Mouse (Mus musculus): Measurements from ENCODE around the gene Gpr183. TPM values are rescaled to one million over a fixed set of nuclear protein-coding genes. Genes with fewer than 3 reads are reported as not detected.

Gene Gpr183
- total and polyA plus RNA-seq, 2 experiments from 2014 or later = 1.1 to 1.5 TPM

GRCm38 (mm10) chr14:121919752-121920151, 45.2 kb downstream of the Gpr183 start:
- Histone ChIP-seq H3K27ac (ENCODE audit: low read depth) (no peak overlapping the region), H3K4me1 (ENCODE audit: control insufficient read depth, insufficient read depth) (peaks cover 6% of the 10 kb centered on the region; the same call in 1 of the 2 replicates), H3K4me2 (ENCODE audit: low read depth, low read length) (no peak overlapping the region), H3K4me3 (ENCODE audit: low read depth, low read length) (no peak overlapping the region), H3K27me3 (ENCODE audit: control insufficient read depth, insufficient read depth, low read length) (no peaks in the 10 kb centered on the region), H3K9ac (replicated peaks; ENCODE audit: low read depth, low read length) (no peak overlapping the region), H3K9me3 (replicated peaks; ENCODE audit: control insufficient read depth, low read length) (no peaks in the 10 kb centered on the region), H3K36me3 (replicated peaks; ENCODE audit: control insufficient read depth, insufficient read depth, low read length) (peaks cover 17% of the 10 kb centered on the region; the same call in 1 of the 2 replicates)
- no peak for ATAC-seq (ENCODE audit: insufficient read depth, low read depth)
- DNase-seq (ENCODE audit: low spot score) = no peak
- peak; percentile 53 for TF ChIP-seq CTCF (IDR thresholded peaks at IDR 0.05; ENCODE audit: low read depth)
- TF ChIP-seq EP300 (IDR thresholded peaks at IDR 0.05; ENCODE audit: low read depth) = no peak
- WGBS = 14% methylated on average over 3 of the region's 3 CpGs

GRCm38 (mm10) chr14:121918266-121918665, 46.7 kb downstream of the Gpr183 start:
- Histone ChIP-seq H3K36me3 (replicated peaks; ENCODE audit: control insufficient read depth, insufficient read depth, low read length) (peaks cover 17% of the 10 kb centered on the region; the same call in 1 of the 2 replicates), H3K9me3 (replicated peaks; ENCODE audit: control insufficient read depth, low read length) (no peaks in the 10 kb centered on the region), H3K9ac (replicated peaks; ENCODE audit: low read depth, low read length) (no peak overlapping the region), H3K27me3 (ENCODE audit: control insufficient read depth, insufficient read depth, low read length) (no peaks in the 10 kb centered on the region), H3K4me2 (ENCODE audit: low read depth, low read length) (no peak overlapping the region), H3K4me3 (ENCODE audit: low read depth, low read length) (no peak overlapping the region), H3K27ac (ENCODE audit: low read depth) (no peak overlapping the region), H3K4me1 (ENCODE audit: control insufficient read depth, insufficient read depth) (peaks cover 6% of the 10 kb centered on the region; the same call in 1 of the 2 replicates)
- DNase-seq (ENCODE audit: low spot score) (no peak), ATAC-seq (ENCODE audit: insufficient read depth, low read depth) (no peak)
- TF ChIP-seq EP300 (IDR thresholded peaks at IDR 0.05; ENCODE audit: low read depth) = no peak
- no peak for TF ChIP-seq CTCF (IDR thresholded peaks at IDR 0.05; ENCODE audit: low read depth)
- 75% methylated on average over 3 of the region's 3 CpGs for WGBS

GRCm38 (mm10) chr14:121916311-121917094, 48.5 kb downstream of the Gpr183 start:
- no peaks in the 10 kb centered on the region for H3K27me3 ChIP-seq (ENCODE audit: control insufficient read depth, insufficient read depth, low read length)
- no peak overlapping the region for H3K27ac ChIP-seq (ENCODE audit: low read depth)
- H3K9me3 ChIP-seq (replicated peaks; ENCODE audit: control insufficient read depth, low read length) = no peaks in the 10 kb centered on the region
- no peak for ATAC-seq (ENCODE audit: insufficient read depth, low read depth)
- no peak overlapping the region for H3K4me2 ChIP-seq (ENCODE audit: low read depth, low read length)
- DNase-seq (ENCODE audit: low spot score) = no peak
- 85% methylated on average over 6 of the region's 6 CpGs for WGBS
- H3K4me3 ChIP-seq (ENCODE audit: low read depth, low read length) = no peak overlapping the region
- H3K9ac ChIP-seq (replicated peaks; ENCODE audit: low read depth, low read length) = no peak overlapping the region
- H3K4me1 ChIP-seq (ENCODE audit: control insufficient read depth, insufficient read depth) = peaks cover 6% of the 10 kb centered on the region; the same call in 1 of the 2 replicates
- TF ChIP-seq CTCF (IDR thresholded peaks at IDR 0.05; ENCODE audit: low read depth) = no peak
- no peak for TF ChIP-seq EP300 (IDR thresholded peaks at IDR 0.05; ENCODE audit: low read depth)
- H3K36me3 ChIP-seq (replicated peaks; ENCODE audit: control insufficient read depth, insufficient read depth, low read length) = peaks cover 22% of the 10 kb centered on the region; the same call in 1 of the 2 replicates

- H3K27ac ChIP-seq (ENCODE audit: low read depth) = no peak within 1 kb of the TSS
- no peaks in the 10 kb centered on the region for H3K27me3 ChIP-seq (ENCODE audit: control insufficient read depth, insufficient read depth, low read length)
- DNase-seq (ENCODE audit: low spot score) (no peak), ATAC-seq (ENCODE audit: insufficient read depth, low read depth) (no peak)
- peaks cover 26% of the 10 kb centered on the region; the same call in 1 of the 2 replicates for H3K36me3 ChIP-seq (replicated peaks; ENCODE audit: control insufficient read depth, insufficient read depth, low read length)
- no peak within 1 kb of the TSS for H3K9ac ChIP-seq (replicated peaks; ENCODE audit: low read depth, low read length)
- 68% methylated on average over 8 of the region's 8 CpGs for WGBS
- H3K4me1 ChIP-seq (ENCODE audit: control insufficient read depth, insufficient read depth) = peaks cover 2% of the 10 kb centered on the region; the same call in 1 of the 2 replicates
- H3K4me2 ChIP-seq (ENCODE audit: low read depth, low read length) = no peak within 1 kb of the TSS
- no peak for TF ChIP-seq CTCF (IDR thresholded peaks at IDR 0.05; ENCODE audit: low read depth)
- TF ChIP-seq EP300 (IDR thresholded peaks at IDR 0.05; ENCODE audit: low read depth) = no peak
- no peaks in the 10 kb centered on the region for H3K9me3 ChIP-seq (replicated peaks; ENCODE audit: control insufficient read depth, low read length)
- no peak within 1 kb of the TSS for H3K4me3 ChIP-seq (ENCODE audit: low read depth, low read length)
These were observed 49.4 kb downstream of the Gpr183 start, which contains the start of gene Gpr18 for GRCm38 (mm10) chr14:121915621-121916020. Gene Gpr18, minus strand, starts transcription at chr14:121915781.

- H3K9me3 ChIP-seq (replicated peaks; ENCODE audit: control insufficient read depth, low read length) = no peaks in the 10 kb centered on the region
- no peak for DNase-seq (ENCODE audit: low spot score)
These were observed 49.9 kb downstream of the Gpr183 start for GRCm38 (mm10) chr14:121915143-121915542.

More at GRCm38 (mm10) chr14:121915143-121915542, 49.9 kb downstream of the Gpr183 start:
- 76% methylated on average over 5 of the region's 5 CpGs for WGBS
- no peak overlapping the region for H3K4me3 ChIP-seq (ENCODE audit: low read depth, low read length)
- no peak overlapping the region for H3K27ac ChIP-seq (ENCODE audit: low read depth)
- no peak for ATAC-seq (ENCODE audit: insufficient read depth, low read depth)
- TF ChIP-seq EP300 (IDR thresholded peaks at IDR 0.05; ENCODE audit: low read depth) (no peak), CTCF (IDR thresholded peaks at IDR 0.05; ENCODE audit: low read depth) (no peak)
- no peak overlapping the region for H3K4me2 ChIP-seq (ENCODE audit: low read depth, low read length)
- H3K36me3 ChIP-seq (replicated peaks; ENCODE audit: control insufficient read depth, insufficient read depth, low read length) = peaks cover 26% of the 10 kb centered on the region; the same call in 1 of the 2 replicates
- no peaks in the 10 kb centered on the region for H3K4me1 ChIP-seq (ENCODE audit: control insufficient read depth, insufficient read depth)
- no peak overlapping the region for H3K9ac ChIP-seq (replicated peaks; ENCODE audit: low read depth, low read length)
- no peaks in the 10 kb centered on the region for H3K27me3 ChIP-seq (ENCODE audit: control insufficient read depth, insufficient read depth, low read length)
